10 mouse cellular contexts compared by ENCODE assay signal in the genomic region with DNA sequence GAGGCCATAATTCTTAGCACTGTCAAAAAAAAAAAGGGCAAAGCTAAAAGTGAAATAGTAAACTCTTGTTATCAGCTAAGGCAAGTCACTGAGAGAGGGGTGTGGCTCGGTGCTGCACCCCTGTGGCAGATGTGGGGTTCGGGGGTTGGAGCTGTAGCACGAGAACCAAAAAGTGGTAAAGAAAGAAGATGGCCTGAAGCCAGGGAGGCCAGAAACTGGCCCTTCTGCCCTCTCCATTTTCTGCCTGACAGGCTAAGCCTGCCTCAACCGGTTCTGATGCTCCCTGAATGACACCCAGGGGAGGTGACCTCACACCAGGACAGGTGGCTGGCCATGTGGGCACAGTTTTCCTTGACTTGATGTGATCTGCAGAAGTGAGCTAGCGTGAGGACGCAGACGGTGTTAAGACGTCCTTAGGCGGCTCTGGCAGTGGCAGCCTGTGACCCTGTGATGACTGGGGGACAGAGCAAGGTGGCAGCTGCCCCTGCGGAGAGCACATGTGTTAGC. TPM values are rescaled to one million over a fixed set of nuclear protein-coding genes. Genes with fewer than 3 reads are reported as not detected.
DNase-seq lines count a peak whose midpoint lies in the region; ATAC-seq and TF ChIP-seq lines count a peak whose summit lies in the region.
"Had no signal": no experiment of that assay in that cellular context is flagged by ENCODE, and none has a peak within 500 bp of the region (broad histone marks: within the 10 kb centered on the region; RNA-seq: fewer than 3 reads in every experiment).

No protein-coding gene starts in this region.

- ATAC-seq in forebrain, embryonic 12.5 days (ENCODE audit: low FRiP score) = no peak
- ATAC-seq in forebrain, postnatal 0 days = no peak
- ATAC-seq in hematopoietic stem cell, adult 5-6 weeks (replicated peaks in 1 of 2; ENCODE audit: insufficient read depth in 1 of 2, low FRiP score in 2 of 2, low TSS enrichment in 1 of 2, low read depth in 1 of 2, poor library complexity in 2 of 2, severe bottlenecking in 2 of 2) = peak; percentile 30 to 63; a peak in 2 of 4 replicates
- ATAC-seq in limb, embryonic 12.5 days (ENCODE audit: insufficient number of reproducible peaks, insufficient read depth, low FRiP score, low TSS enrichment, low read depth) = no peak
- ATAC-seq: Patski had no signal

- H3K9me3 ChIP-seq in forebrain, embryonic 12.5 days = no peaks in the 10 kb centered on the region
- H3K9me3 ChIP-seq in forebrain, postnatal 0 days (ENCODE audit: low read length) = no peaks in the 10 kb centered on the region
- no peaks in the 10 kb centered on the region for H3K9me3 ChIP-seq in MEL (replicated peaks; ENCODE audit: insufficient read depth, low read length)
- H3K9me3 ChIP-seq in limb, embryonic 12.5 days = no peaks in the 10 kb centered on the region

- H3K9ac ChIP-seq in forebrain, embryonic 12.5 days = no peak overlapping the region
- H3K9ac ChIP-seq in forebrain, postnatal 0 days = no peak overlapping the region
- peak overlapping the region; percentile 42 for H3K9ac ChIP-seq in MEL (ENCODE audit: control insufficient read depth, low read depth, low read length, poor library complexity, severe bottlenecking)
- no peak overlapping the region for H3K9ac ChIP-seq in limb, embryonic 12.5 days (replicated peaks)

- peak; percentile 48 to 61 for TF ChIP-seq EP300 in MEL (IDR thresholded peaks at IDR 0.05; ENCODE audit: low read depth in 1 of 2, low read length in 2 of 2)

- DNase-seq in forebrain, postnatal 0 days = no peak
- peak; percentile 90 for DNase-seq in MEL (ENCODE audit: low read depth, low spot score)
- DNase-seq in spleen, adult 12 weeks (ENCODE audit: low spot score) = peak; percentile 66
- DNase-seq in urinary bladder, postnatal 25 days (ENCODE audit: low spot score) = no peak
- no peak for DNase-seq in layer of hippocampus, postnatal 25 days (ENCODE audit: extremely low spot score in 1 of 2, low spot score in 1 of 2)

- TF ChIP-seq CTCF in forebrain, postnatal 0 days (IDR thresholded peaks at IDR 0.05; ENCODE audit: low read depth) = no peak
- peak; percentile 23 to 63 (median 63); a peak in 5 of 6 replicates for TF ChIP-seq CTCF in MEL (IDR thresholded peaks at IDR 0.05 in 2 of 3, conservative IDR thresholded peaks at IDR 0.05 in 1 of 3; ENCODE audit: control insufficient read depth in 1 of 3, insufficient read depth in 1 of 3, low read depth in 2 of 3, low read length in 3 of 3, poor library complexity in 1 of 3, severe bottlenecking in 1 of 3)

- H3K36me3 ChIP-seq in forebrain, embryonic 12.5 days (replicated peaks) = peaks cover 10% of the 10 kb centered on the region
- H3K36me3 ChIP-seq in forebrain, postnatal 0 days (ENCODE audit: insufficient read depth) = peaks cover 10% of the 10 kb centered on the region; the same call in 1 of the 2 replicates
- H3K36me3 ChIP-seq in MEL (ENCODE audit: control insufficient read depth in 1 of 2, insufficient read depth in 2 of 2, low read length in 2 of 2) = peaks cover 0 to 25% of the 10 kb centered on the region in 2 experiments; a peak in 3 of 4 replicates
- peaks cover 23% of the 10 kb centered on the region for H3K36me3 ChIP-seq in limb, embryonic 12.5 days

- no peak overlapping the region for H3K4me3 ChIP-seq in forebrain, embryonic 12.5 days (replicated peaks)
- no peak overlapping the region for H3K4me3 ChIP-seq in forebrain, postnatal 0 days (ENCODE audit: low read depth, low read length)
- H3K4me3 ChIP-seq in MEL (ENCODE audit: control insufficient read depth in 1 of 2, insufficient read depth in 1 of 2, low read depth in 2 of 2, low read length in 2 of 2) = peak overlapping the region; percentile 0 to 29; a peak in 2 of 4 replicates
- no peak overlapping the region for H3K4me3 ChIP-seq in limb, embryonic 12.5 days (replicated peaks)

- H3K27me3 ChIP-seq in forebrain, embryonic 12.5 days = no peaks in the 10 kb centered on the region
- no peaks in the 10 kb centered on the region for H3K27me3 ChIP-seq in forebrain, postnatal 0 days (ENCODE audit: insufficient read depth, low read length)
- H3K27me3 ChIP-seq in MEL (ENCODE audit: control insufficient read depth in 1 of 2, insufficient read depth in 2 of 2, low read length in 2 of 2) = no peaks in the 10 kb centered on the region
- H3K27me3 ChIP-seq in limb, embryonic 12.5 days = no peaks in the 10 kb centered on the region
- H3K27me3 ChIP-seq: Patski had no signal

- H3K27ac ChIP-seq in forebrain, embryonic 12.5 days = 0 out of 2 replicates have a peak overlapping the region, but pooled peaks have one; percentile 36
- no peak overlapping the region for H3K27ac ChIP-seq in forebrain, postnatal 0 days (ENCODE audit: low read depth, low read length)
- H3K27ac ChIP-seq in MEL (ENCODE audit: control insufficient read depth, low read depth, low read length) = peak overlapping the region; percentile 77
- H3K27ac ChIP-seq in limb, embryonic 12.5 days = peak overlapping the region; percentile 88

- H3K79me2 ChIP-seq in MEL (ENCODE audit: control insufficient read depth, insufficient read depth, low read length, poor library complexity) = peaks cover 3% of the 10 kb centered on the region

- peak; percentile 28; the same call in 1 of the 2 replicates for TF ChIP-seq RAD21 in MEL (IDR thresholded peaks at IDR 0.05; ENCODE audit: low read depth, low read length)

- WGBS in forebrain, embryonic 12.5 days = 67% methylated on average over 10 of the region's 10 CpGs
- WGBS in forebrain, postnatal 0 days = 60% methylated on average over 10 of the region's 10 CpGs
- WGBS in limb, embryonic 12.5 days = 28% methylated on average over 10 of the region's 10 CpGs

- no peak overlapping the region for H3K4me2 ChIP-seq in forebrain, embryonic 12.5 days
- no peak overlapping the region for H3K4me2 ChIP-seq in forebrain, postnatal 0 days (ENCODE audit: low read depth)
- H3K4me2 ChIP-seq in limb, embryonic 12.5 days = peak overlapping the region; percentile 36; the same call in 1 of the 2 replicates

- H3K4me1 ChIP-seq in forebrain, embryonic 12.5 days = peaks cover 30% of the 10 kb centered on the region
- H3K4me1 ChIP-seq in forebrain, postnatal 0 days (ENCODE audit: insufficient read depth) = no peaks in the 10 kb centered on the region
- H3K4me1 ChIP-seq in MEL (ENCODE audit: control insufficient read depth in 1 of 2, insufficient read depth in 2 of 2, low read length in 2 of 2) = peaks cover 13 to 20% of the 10 kb centered on the region in 2 experiments
- H3K4me1 ChIP-seq in limb, embryonic 12.5 days (replicated peaks) = peaks cover 61% of the 10 kb centered on the region

- no peak; a peak in 1 of 4 replicates for TF ChIP-seq POLR2A in MEL (IDR thresholded peaks at IDR 0.05; ENCODE audit: control insufficient read depth in 1 of 2, insufficient read depth in 1 of 2, low read depth in 1 of 2, low read length in 2 of 2, poor library complexity in 1 of 2)

RNA-seq across cellular contexts. Expression of a gene that starts 10.5 kb away (rescaled TPM):
- 11.8 and 15.1 TPM in 2 replicates for polyA plus RNA-seq in forebrain, embryonic 12.5 days (2016; fragmentation: Nextera tagmentation; extraction: Ambion mirVana)
- total RNA-seq in forebrain, postnatal 0 days (2014; rRNA removed) = 10.0 and 14.3 TPM in 2 replicates
- polyA plus RNA-seq in forebrain, postnatal 0 days (2015; fragmentation: Nextera tagmentation; extraction: Ambion mirVana) = 7.9 and 11.1 TPM in 2 replicates
- 11.0 and 11.3 TPM in 2 replicates for total RNA-seq in MEL (2012; rRNA removed)
- polyA plus RNA-seq in MEL (2012; ENCODE audit: insufficient read depth in 1 of 2, insufficient read length in 2 of 2, low read depth in 1 of 2, low replicate concordance in 2 of 2, missing spikeins in 1 of 2) = 10 to 100 TPM in 1 of 2 experiments, not detected in 1; 43.2 TPM
- 7.3 and 9.8 TPM in 2 replicates for total RNA-seq in hematopoietic stem cell, adult 5-6 weeks (2017)
- 16.7 and 17.2 TPM in 2 replicates for polyA plus RNA-seq in limb, embryonic 12.5 days (2016; fragmentation: Nextera tagmentation; extraction: Ambion mirVana)
- total RNA-seq in layer of hippocampus, postnatal 25 days (2021) = 10 to 100 TPM; 31.0 to 39.9 TPM

RNA-seq across cellular contexts. Expression of a gene that starts 10.8 kb away (rescaled TPM):
- 1.3 and 1.4 TPM in 2 replicates for polyA plus RNA-seq in forebrain, embryonic 12.5 days (2016; fragmentation: Nextera tagmentation; extraction: Ambion mirVana)
- total RNA-seq in forebrain, postnatal 0 days (2014; rRNA removed) = 1.4 and 2.0 TPM in 2 replicates
- polyA plus RNA-seq in forebrain, postnatal 0 days (2015; fragmentation: Nextera tagmentation; extraction: Ambion mirVana) = 1.4 and 1.8 TPM in 2 replicates
- 0.62 and 1.1 TPM in 2 replicates for total RNA-seq in MEL (2012; rRNA removed)
- polyA plus RNA-seq in MEL (2012; ENCODE audit: insufficient read depth in 1 of 2, insufficient read length in 2 of 2, low read depth in 1 of 2, low replicate concordance in 2 of 2, missing spikeins in 1 of 2) = 1 to 10 TPM in 1 of 2 experiments, not detected in 1; 2.2 TPM
- not detected in 2 replicates for total RNA-seq in hematopoietic stem cell, adult 5-6 weeks (2017)
- 0.64 and 0.93 TPM in 2 replicates for polyA plus RNA-seq in limb, embryonic 12.5 days (2016; fragmentation: Nextera tagmentation; extraction: Ambion mirVana)
- total RNA-seq in layer of hippocampus, postnatal 25 days (2021) = under 1 TPM; 0.79 to 0.80 TPM

RNA-seq across cellular contexts. Expression of a gene that starts 34.4 kb away (rescaled TPM):
- polyA plus RNA-seq in forebrain, embryonic 12.5 days (2016; fragmentation: Nextera tagmentation; extraction: Ambion mirVana) = 13.6 and 16.6 TPM in 2 replicates
- 24.1 and 36.5 TPM in 2 replicates for total RNA-seq in forebrain, postnatal 0 days (2014; rRNA removed)
- 28.6 and 31.8 TPM in 2 replicates for polyA plus RNA-seq in forebrain, postnatal 0 days (2015; fragmentation: Nextera tagmentation; extraction: Ambion mirVana)
- total RNA-seq in MEL (2012; rRNA removed) = 14.0 and 18.1 TPM in 2 replicates
- 10 to 100 TPM in 1 of 2 experiments, not detected in 1; 22.1 TPM for polyA plus RNA-seq in MEL (2012; ENCODE audit: insufficient read depth in 1 of 2, insufficient read length in 2 of 2, low read depth in 1 of 2, low replicate concordance in 2 of 2, missing spikeins in 1 of 2)
- total RNA-seq in hematopoietic stem cell, adult 5-6 weeks (2017) = 1.8 TPM in 2 replicates
- 16.9 and 19.1 TPM in 2 replicates for polyA plus RNA-seq in limb, embryonic 12.5 days (2016; fragmentation: Nextera tagmentation; extraction: Ambion mirVana)
- total RNA-seq in layer of hippocampus, postnatal 25 days (2021) = 10 to 100 TPM; 23.9 to 25.5 TPM

RNA-seq across cellular contexts. Expression of a gene that starts 34.6 kb away (rescaled TPM):
- polyA plus RNA-seq in forebrain, embryonic 12.5 days (2016; fragmentation: Nextera tagmentation; extraction: Ambion mirVana) = 50.7 and 52.6 TPM in 2 replicates
- total RNA-seq in forebrain, postnatal 0 days (2014; rRNA removed) = 43.9 and 46.0 TPM in 2 replicates
- 35.5 and 40.0 TPM in 2 replicates for polyA plus RNA-seq in forebrain, postnatal 0 days (2015; fragmentation: Nextera tagmentation; extraction: Ambion mirVana)
- total RNA-seq in MEL (2012; rRNA removed) = 73.8 and 74.8 TPM in 2 replicates
- 10 to 100 TPM in 1 of 2 experiments, not detected in 1; 99.9 TPM for polyA plus RNA-seq in MEL (2012; ENCODE audit: insufficient read depth in 1 of 2, insufficient read length in 2 of 2, low read depth in 1 of 2, low replicate concordance in 2 of 2, missing spikeins in 1 of 2)
- 46.9 and 52.5 TPM in 2 replicates for total RNA-seq in hematopoietic stem cell, adult 5-6 weeks (2017)
- polyA plus RNA-seq in limb, embryonic 12.5 days (2016; fragmentation: Nextera tagmentation; extraction: Ambion mirVana) = 48.8 and 50.3 TPM in 2 replicates
- 10 to 100 TPM; 40.7 to 42.5 TPM for total RNA-seq in layer of hippocampus, postnatal 25 days (2021)

RNA-seq across cellular contexts. Expression of a gene that starts 56.0 kb away (rescaled TPM):
- polyA plus RNA-seq in forebrain, embryonic 12.5 days (2016; fragmentation: Nextera tagmentation; extraction: Ambion mirVana) = 0.28 TPM in 1 of 2 replicates, not detected in the other
- total RNA-seq in forebrain, postnatal 0 days (2014; rRNA removed) = 1.9 and 2.1 TPM in 2 replicates
- polyA plus RNA-seq in forebrain, postnatal 0 days (2015; fragmentation: Nextera tagmentation; extraction: Ambion mirVana) = 0.68 and 1.2 TPM in 2 replicates
- total RNA-seq in MEL (2012; rRNA removed) = not detected in 2 replicates
- polyA plus RNA-seq in MEL (2012; ENCODE audit: insufficient read depth in 1 of 2, insufficient read length in 2 of 2, low read depth in 1 of 2, low replicate concordance in 2 of 2, missing spikeins in 1 of 2) = under 1 TPM in 1 of 2 experiments, not detected in 1; 0.25 TPM
- not detected in 2 replicates for total RNA-seq in hematopoietic stem cell, adult 5-6 weeks (2017)
- not detected in 2 replicates for polyA plus RNA-seq in limb, embryonic 12.5 days (2016; fragmentation: Nextera tagmentation; extraction: Ambion mirVana)
- total RNA-seq in layer of hippocampus, postnatal 25 days (2021) = under 1 TPM; 0.39 to 0.42 TPM
- polyA plus RNA-seq: large intestine, adult 2 months had no signal

Comparison
In these comparisons a context has a peak if more than half of its experiments do, and no peak if none do; other contexts are left out.
1. ATAC-seq: peak in hematopoietic stem cell, adult 5-6 weeks (2 of 2); none in forebrain, embryonic 12.5 days (single experiment), forebrain, postnatal 0 days (single experiment) and limb, embryonic 12.5 days (single experiment).
2. H3K4me3 ChIP-seq: peak in MEL (2 of 2); none in forebrain, embryonic 12.5 days (single experiment), forebrain, postnatal 0 days (single experiment) and limb, embryonic 12.5 days (single experiment).
3. DNase-seq: peak in MEL (single experiment) and spleen, adult 12 weeks (single experiment); none in forebrain, postnatal 0 days (single experiment), urinary bladder, postnatal 25 days (single experiment) and layer of hippocampus, postnatal 25 days (0 of 2).